Mouse (Mus musculus): ENCODE results near the gene Thbs4.

DNA sequence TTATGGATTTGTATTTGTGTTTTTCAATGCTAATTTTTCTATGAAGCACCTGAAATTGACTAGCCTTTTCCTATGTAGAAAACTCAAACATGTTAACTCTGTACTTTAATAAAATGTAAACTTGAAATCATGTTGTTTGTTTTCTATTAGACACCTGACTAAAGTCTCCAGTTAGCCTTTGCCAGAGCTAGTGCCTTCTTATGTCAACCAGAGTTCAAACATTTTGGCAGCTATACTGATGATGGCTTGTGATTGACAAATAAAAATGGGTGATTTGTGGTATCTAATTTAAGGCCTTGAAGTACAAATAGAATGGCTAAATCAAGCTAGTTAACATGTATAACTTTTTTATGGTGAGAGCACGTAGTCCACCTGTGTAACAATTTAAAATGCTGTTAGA, 82.8 kb downstream of the Thbs4 start:
- TF ChIP-seq POLR2A (IDR thresholded peaks at IDR 0.05; ENCODE audit: insufficient read depth, low read length) (no peak), CTCF (IDR thresholded peaks at IDR 0.05; ENCODE audit: low read depth, low read length) (no peak), EP300 (IDR thresholded peaks at IDR 0.05; ENCODE audit: insufficient read depth, low read depth, low read length) (no peak)
